In the genomic region with DNA sequence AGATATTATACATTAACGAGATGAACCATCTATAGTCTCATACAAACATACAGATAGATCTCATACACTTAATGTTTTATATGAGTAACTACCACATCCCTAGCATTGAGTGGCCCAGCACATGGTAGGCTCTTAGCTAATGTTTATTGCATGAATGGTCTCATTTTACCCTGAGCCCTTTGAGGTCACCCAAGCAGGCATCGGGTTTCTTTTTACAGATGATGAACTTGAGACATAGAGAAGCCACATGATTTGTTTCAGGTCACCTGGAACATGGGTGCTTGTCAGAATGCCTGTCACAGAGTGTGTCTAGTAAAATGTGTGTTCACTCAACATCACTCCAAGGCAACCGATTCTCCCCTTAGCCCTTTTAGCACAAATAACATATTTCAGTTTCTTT, we compare ENCODE assay signal across 31 mouse cellular contexts. TPM values are rescaled to one million over a fixed set of nuclear protein-coding genes. Genes with fewer than 3 reads are reported as not detected.
A peak's percentile ranks its signal among the peaks of the same experiment; 100 is the strongest.
DNase-seq lines count a peak whose midpoint lies in the region; ATAC-seq and TF ChIP-seq lines count a peak whose summit lies in the region.
"Had no signal": no experiment of that assay in that cellular context is flagged by ENCODE, and none has a peak within 500 bp of the region (broad histone marks: within the 10 kb centered on the region; RNA-seq: fewer than 3 reads in every experiment).

No protein-coding gene starts in this region.

- ATAC-seq in intestine, embryonic 14.5 days (replicated peaks; ENCODE audit: low FRiP score, low TSS enrichment, low read depth), result no peak
- no peak for ATAC-seq in intestine, postnatal 0 days
- ATAC-seq in kidney, embryonic 16.5 days (ENCODE audit: low FRiP score, low TSS enrichment), result peak; percentile 61; the same call in 1 of the 2 replicates
- ATAC-seq: forebrain, embryonic 15.5 days had no signal

- H3K4me2 ChIP-seq in intestine, embryonic 14.5 days (ENCODE audit: low read length), result no peak overlapping the region
- no peak overlapping the region for H3K4me2 ChIP-seq in intestine, postnatal 0 days (replicated peaks; ENCODE audit: low read depth)
- no peak overlapping the region for H3K4me2 ChIP-seq in kidney, embryonic 16.5 days (replicated peaks; ENCODE audit: low read depth, low read length)
- H3K4me2 ChIP-seq: embryonic facial prominence, embryonic 13.5 days; forebrain, embryonic 12.5 days; forebrain, embryonic 15.5 days; hindbrain, embryonic 12.5 days; hindbrain, embryonic 15.5 days had no signal

- no peak overlapping the region for H3K9ac ChIP-seq in intestine, embryonic 14.5 days (ENCODE audit: low read length)
- no peak overlapping the region for H3K9ac ChIP-seq in intestine, postnatal 0 days (ENCODE audit: low read depth, low read length)
- no peak overlapping the region for H3K9ac ChIP-seq in kidney, embryonic 16.5 days (replicated peaks; ENCODE audit: low read length)
- H3K9ac ChIP-seq: embryonic facial prominence, embryonic 13.5 days; forebrain, embryonic 12.5 days; forebrain, embryonic 15.5 days; hindbrain, embryonic 12.5 days; hindbrain, embryonic 15.5 days had no signal

- TF ChIP-seq CTCF in intestine, postnatal 0 days (IDR thresholded peaks at IDR 0.05; ENCODE audit: low read depth), result no peak

- no peaks in the 10 kb centered on the region for H3K27me3 ChIP-seq in intestine, embryonic 14.5 days (replicated peaks; ENCODE audit: control insufficient read depth, insufficient read depth, low read length)
- H3K27me3 ChIP-seq in intestine, postnatal 0 days (replicated peaks; ENCODE audit: control insufficient read depth, insufficient read depth, low read length), result no peaks in the 10 kb centered on the region
- H3K27me3 ChIP-seq in kidney, embryonic 16.5 days (ENCODE audit: insufficient read depth, low read length), result peaks cover under 1% of the 10 kb centered on the region; the same call in 1 of the 2 replicates

- peak; percentile 5 for DNase-seq in embryo, embryonic 10.5 days (ENCODE audit: low spot score)
- DNase-seq in embryo, embryonic 10 days (ENCODE audit: low spot score), result no peak
- peak; percentile 44 for DNase-seq in intestine, embryonic 14.5 days (ENCODE audit: low spot score)
- no peak for DNase-seq in kidney, postnatal 4 days
- no peak for DNase-seq in adrenal gland, postnatal 25 days
- DNase-seq: adrenal gland, postnatal 10 days; cerebellum, adult 11 months; cerebellum, adult 2 months; cerebellum, adult 9-11 months; cerebellum, postnatal 25 days; gastrocnemius, postnatal 25 days; heart, adult 2 months had no signal

- H3K36me3 ChIP-seq in intestine, embryonic 14.5 days (ENCODE audit: control insufficient read depth, insufficient read depth, low read length), result no peaks in the 10 kb centered on the region
- H3K36me3 ChIP-seq in intestine, postnatal 0 days (ENCODE audit: control insufficient read depth, insufficient read depth), result no peaks in the 10 kb centered on the region
- no peaks in the 10 kb centered on the region for H3K36me3 ChIP-seq in kidney, embryonic 16.5 days (ENCODE audit: insufficient read depth, low read length)
- H3K36me3 ChIP-seq: embryonic facial prominence, embryonic 10.5 days; embryonic facial prominence, embryonic 13.5 days; forebrain, embryonic 12.5 days; forebrain, embryonic 15.5 days; G1E; heart, embryonic 10.5 days; hindbrain, embryonic 12.5 days; hindbrain, embryonic 15.5 days had no signal

- H3K27ac ChIP-seq in intestine, embryonic 14.5 days (ENCODE audit: low read depth), result no peak overlapping the region
- H3K27ac ChIP-seq in intestine, postnatal 0 days (ENCODE audit: low read depth, low read length), result no peak overlapping the region
- no peak overlapping the region for H3K27ac ChIP-seq in kidney, embryonic 16.5 days (ENCODE audit: low read length)
- H3K27ac ChIP-seq: embryonic facial prominence, embryonic 10.5 days; embryonic facial prominence, embryonic 13.5 days; forebrain, embryonic 12.5 days; forebrain, embryonic 15.5 days; heart, adult 2 months; heart, embryonic 10.5 days; hindbrain, embryonic 12.5 days; hindbrain, embryonic 15.5 days had no signal

- H3K9me3 ChIP-seq in intestine, embryonic 14.5 days (ENCODE audit: control insufficient read depth, low read length), result no peaks in the 10 kb centered on the region
- no peaks in the 10 kb centered on the region for H3K9me3 ChIP-seq in intestine, postnatal 0 days (ENCODE audit: control insufficient read depth)
- no peaks in the 10 kb centered on the region for H3K9me3 ChIP-seq in kidney, embryonic 16.5 days (ENCODE audit: low read length)
- H3K9me3 ChIP-seq: embryonic facial prominence, embryonic 10.5 days; embryonic facial prominence, embryonic 13.5 days; forebrain, embryonic 12.5 days; forebrain, embryonic 15.5 days; G1E; heart, embryonic 10.5 days; hindbrain, embryonic 12.5 days; hindbrain, embryonic 15.5 days had no signal

- WGBS in intestine, embryonic 14.5 days, result 40% methylated on average over 3 of the region's 3 CpGs
- WGBS in intestine, postnatal 0 days, result 62% methylated on average over 3 of the region's 3 CpGs
- WGBS in kidney, embryonic 16.5 days, result 31% methylated on average over 3 of the region's 3 CpGs

- no peak overlapping the region for H3K4me3 ChIP-seq in intestine, embryonic 14.5 days (ENCODE audit: low read depth, low read length)
- no peak overlapping the region for H3K4me3 ChIP-seq in intestine, postnatal 0 days (ENCODE audit: low read depth, low read length)
- no peak overlapping the region for H3K4me3 ChIP-seq in kidney, embryonic 16.5 days (ENCODE audit: low read length)
- H3K4me3 ChIP-seq: embryonic facial prominence, embryonic 10.5 days; embryonic facial prominence, embryonic 13.5 days; erythroblast, embryonic 14.5 days; forebrain, embryonic 12.5 days; forebrain, embryonic 15.5 days; heart, adult 2 months; heart, embryonic 10.5 days; hindbrain, embryonic 12.5 days; hindbrain, embryonic 15.5 days had no signal

- H3K4me1 ChIP-seq in intestine, embryonic 14.5 days (replicated peaks; ENCODE audit: control insufficient read depth, insufficient read depth, low read length), result no peaks in the 10 kb centered on the region
- no peaks in the 10 kb centered on the region for H3K4me1 ChIP-seq in intestine, postnatal 0 days (replicated peaks; ENCODE audit: control insufficient read depth, insufficient read depth, low read length)
- peaks cover 8% of the 10 kb centered on the region for H3K4me1 ChIP-seq in kidney, embryonic 16.5 days (ENCODE audit: insufficient read depth, low read length)
- H3K4me1 ChIP-seq: embryonic facial prominence, embryonic 13.5 days; forebrain, embryonic 12.5 days; forebrain, embryonic 15.5 days; heart, embryonic 10.5 days; hindbrain, embryonic 12.5 days; hindbrain, embryonic 15.5 days had no signal

RNA-seq across cellular contexts. Expression of gene Nkx3-2, which starts 11.0 kb away (rescaled TPM):
- polyA plus RNA-seq in intestine, embryonic 14.5 days (2014; fragmentation: Nextera tagmentation; extraction: Ambion mirVana), result 2.8 and 3.2 TPM in 2 replicates
- polyA plus RNA-seq in intestine, postnatal 0 days (2015; fragmentation: Nextera tagmentation; extraction: Ambion mirVana), result 0.89 and 1.4 TPM in 2 replicates
- not detected in 2 replicates for polyA plus RNA-seq in kidney, embryonic 16.5 days (2015; fragmentation: Nextera tagmentation; extraction: Ambion mirVana)
- not detected in 2 replicates for total RNA-seq in adrenal gland, postnatal 25 days (2021)
- total RNA-seq: adrenal gland, postnatal 4 days; common myeloid progenitor, adult 5-6 weeks; G1E; gastrocnemius, adult 8-10 months; heart, adult 2 months; heart, postnatal 25 days; hematopoietic stem cell, adult 5-6 weeks had no signal
- polyA plus RNA-seq: cerebellum, adult 2 months; erythroblast, embryonic 14.5 days; forebrain, embryonic 12.5 days; forebrain, embryonic 15.5 days; G1E; gonadal fat pad, adult 2 months; heart, embryonic 14.5 days; heart, postnatal 0 days; hindbrain, embryonic 15.5 days had no signal

Comparison
In these comparisons a context has a peak if more than half of its experiments do, and no peak if none do; other contexts are left out.
1. DNase-seq: peak in embryo, embryonic 10.5 days (single experiment) and intestine, embryonic 14.5 days (single experiment); none in embryo, embryonic 10 days (single experiment), kidney, postnatal 4 days (0 of 2) and adrenal gland, postnatal 25 days (single experiment).